Mouse (Mus musculus) bone marrow macrophage, adult 2 months (primary cell): ENCODE measurements at regions not wholly inside any gene's neighbourhood (a gene's known extent, or its start where the extent isn't known, plus 50 kb on each side); places are given as distances from the start of the nearest gene placed in this dataset.

ENCODE experiments used
- H3K27ac ChIP-seq: 2 replicates; pipeline ENCODE4 v1.5.1; 2012; ENCODE audit warnings: low read depth, low read length; ENCODE audit not compliant: insufficient read depth
- H3K4me1 ChIP-seq: 2 replicates; pipeline ENCODE4 v1.6.1; 2012; ENCODE audit warnings: low read length; ENCODE audit not compliant: control insufficient read depth, insufficient read depth
- H3K4me3 ChIP-seq: 2 replicates; pipeline ENCODE4 v1.5.1; 2012; ENCODE audit warnings: mild to moderate bottlenecking, low read length, moderate library complexity; ENCODE audit not compliant: insufficient read depth
- CTCF ChIP-seq: IDR thresholded peaks from 2 replicates; pipeline ENCODE4 v1.5.1; 2012; ENCODE audit warnings: low read depth, mild to moderate bottlenecking, low read length, moderate library complexity
- POLR2A ChIP-seq: IDR thresholded peaks from 2 replicates; pipeline ENCODE4 v1.6.1; 2012; ENCODE audit warnings: mild to moderate bottlenecking, low read depth, low read length, borderline replicate concordance

DNA sequence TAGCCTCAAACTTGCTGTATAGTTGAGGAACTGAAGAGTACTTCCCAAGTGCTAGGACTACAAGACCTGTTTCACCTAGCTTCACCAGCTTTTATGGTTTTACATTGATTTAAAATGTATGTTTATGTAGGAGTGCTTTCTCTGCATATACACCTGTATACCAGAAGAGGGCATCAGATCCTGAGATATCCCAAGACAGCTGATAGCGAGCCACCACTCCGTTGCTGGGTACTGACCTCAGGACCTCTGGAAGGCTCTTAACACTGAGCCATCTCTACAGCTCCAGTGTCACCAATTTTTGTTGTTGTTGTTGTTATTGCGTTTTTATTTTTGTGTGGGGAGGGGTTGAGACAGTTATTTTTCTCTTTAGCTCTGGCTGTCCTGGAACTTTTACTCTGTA is 55.9 kb upstream of the Ddx3x start:
- Histone ChIP-seq H3K4me1 (no peaks in the 10 kb centered on the region; the same call in none of the 2 replicates), H3K27ac (no peak overlapping the region), H3K4me3 (no peak overlapping the region)
- TF ChIP-seq CTCF (no peak; the same call in 1 of the 2 replicates), POLR2A (no peak)

DNA sequence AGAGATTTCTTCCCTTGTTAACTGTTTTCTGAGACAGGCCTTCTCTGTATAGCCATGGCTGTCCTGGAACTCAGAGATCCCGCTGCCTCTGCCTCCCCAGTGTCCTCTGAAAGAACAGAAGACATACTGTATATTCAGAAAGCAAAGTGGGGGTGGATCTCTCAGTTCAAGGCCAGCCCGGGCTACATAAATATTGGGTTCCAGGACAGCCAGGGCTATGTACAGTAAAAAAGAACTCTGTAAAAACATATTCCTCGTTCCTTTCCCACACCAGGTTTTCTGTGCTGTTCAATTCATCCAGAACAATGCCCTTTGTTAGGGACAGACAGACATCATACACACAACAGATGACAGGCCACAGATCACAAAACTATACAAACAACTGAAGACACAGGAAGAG is 54.3 kb upstream of the Ddx3x start:
- TF ChIP-seq POLR2A = no peak
- no peak for TF ChIP-seq CTCF

DNA sequence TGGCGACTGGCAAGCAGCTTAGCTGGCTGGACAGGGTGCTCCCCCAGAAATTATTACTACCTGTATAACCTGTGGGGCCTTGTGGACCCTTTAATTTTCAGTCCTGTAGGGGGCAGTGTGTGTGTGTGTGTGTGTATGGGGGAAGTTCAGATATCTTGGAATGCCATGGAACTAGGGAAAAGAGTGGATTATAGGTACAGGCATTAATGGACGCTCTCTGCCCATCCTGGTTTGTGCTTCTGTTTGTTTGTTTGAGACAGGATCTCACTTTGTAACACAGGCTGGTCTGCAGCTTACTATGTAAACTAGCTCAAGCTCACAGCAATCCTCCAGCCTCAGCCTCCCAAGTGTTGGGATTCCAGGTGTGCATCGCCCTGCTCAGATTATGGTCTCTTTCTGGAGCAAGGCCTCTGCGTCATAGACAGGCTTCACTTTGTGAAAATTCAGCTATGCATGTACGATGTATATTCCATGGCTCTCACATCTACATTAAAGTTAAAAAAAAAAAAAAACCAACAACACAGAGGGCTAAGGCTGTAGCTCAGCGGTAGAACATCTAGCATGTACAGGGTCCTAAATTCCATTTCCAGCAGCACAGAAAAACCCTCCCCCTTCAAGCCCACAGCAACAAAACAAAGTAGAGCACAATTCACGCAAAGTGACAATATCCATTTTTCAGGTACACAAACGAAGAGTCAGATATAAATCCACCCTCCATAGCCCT is 50.7 kb upstream of the Ddx3x start:
- H3K4me3 ChIP-seq = peak overlapping the region; percentile 63
- H3K4me1 ChIP-seq = no peaks in the 10 kb centered on the region; the same call in none of the 2 replicates
- peak overlapping the region; percentile 40 for H3K27ac ChIP-seq
- TF ChIP-seq POLR2A (no peak), CTCF (peak; percentile 7; the same call in 1 of the 2 replicates)

More for the DNA sequence above, 54.3 kb upstream of the Ddx3x start:
- H3K27ac ChIP-seq = no peak overlapping the region
- no peak overlapping the region for H3K4me3 ChIP-seq
- no peaks in the 10 kb centered on the region; the same call in none of the 2 replicates for H3K4me1 ChIP-seq

DNA sequence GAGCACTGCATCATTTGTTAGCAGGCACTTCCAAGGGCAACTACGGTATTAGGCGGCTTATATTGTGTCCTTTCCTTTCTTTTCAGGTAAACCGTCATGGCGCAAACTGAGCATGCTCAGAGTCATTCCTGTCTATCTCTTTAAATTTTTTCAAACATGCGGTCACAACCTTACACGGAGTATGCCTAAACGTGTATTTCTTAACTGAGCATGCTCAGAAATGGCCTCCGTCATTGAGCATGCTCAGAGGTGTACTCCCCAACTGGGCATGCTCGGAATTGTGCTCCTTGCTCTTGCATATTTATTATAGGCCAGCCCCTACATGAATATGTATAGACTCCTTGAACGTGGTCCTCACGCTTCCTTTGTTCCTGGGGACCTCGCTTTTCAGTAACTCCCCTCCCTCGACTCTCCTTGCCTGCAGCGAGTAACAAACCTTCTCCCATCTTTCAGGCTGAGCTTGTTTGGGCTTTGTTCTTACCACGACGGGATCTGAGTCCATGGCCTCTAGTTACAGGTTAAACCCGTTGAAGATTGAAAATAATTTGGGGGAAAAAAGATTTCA is 50.1 kb upstream of the Ddx3x start:
- Histone ChIP-seq H3K4me3 (peak overlapping the region; percentile 63), H3K27ac (peak overlapping the region; percentile 40), H3K4me1 (no peaks in the 10 kb centered on the region; the same call in none of the 2 replicates)
- no peak for TF ChIP-seq CTCF
- TF ChIP-seq POLR2A = no peak
